Mouse (Mus musculus) lung, postnatal 0 days (tissue): ENCODE results near the gene Pim3.

Experiments
- CTCF ChIP-seq: IDR thresholded peaks from 2 replicates; pipeline ENCODE4 v1.5.1; 2016; ENCODE audit warnings: antibody characterized with exemption, mild to moderate bottlenecking
- EP300 ChIP-seq: IDR thresholded peaks from 2 replicates; pipeline ENCODE4 v1.6.1; 2016; ENCODE audit warnings: antibody characterized with exemption, mild to moderate bottlenecking, control low read depth

DNA sequence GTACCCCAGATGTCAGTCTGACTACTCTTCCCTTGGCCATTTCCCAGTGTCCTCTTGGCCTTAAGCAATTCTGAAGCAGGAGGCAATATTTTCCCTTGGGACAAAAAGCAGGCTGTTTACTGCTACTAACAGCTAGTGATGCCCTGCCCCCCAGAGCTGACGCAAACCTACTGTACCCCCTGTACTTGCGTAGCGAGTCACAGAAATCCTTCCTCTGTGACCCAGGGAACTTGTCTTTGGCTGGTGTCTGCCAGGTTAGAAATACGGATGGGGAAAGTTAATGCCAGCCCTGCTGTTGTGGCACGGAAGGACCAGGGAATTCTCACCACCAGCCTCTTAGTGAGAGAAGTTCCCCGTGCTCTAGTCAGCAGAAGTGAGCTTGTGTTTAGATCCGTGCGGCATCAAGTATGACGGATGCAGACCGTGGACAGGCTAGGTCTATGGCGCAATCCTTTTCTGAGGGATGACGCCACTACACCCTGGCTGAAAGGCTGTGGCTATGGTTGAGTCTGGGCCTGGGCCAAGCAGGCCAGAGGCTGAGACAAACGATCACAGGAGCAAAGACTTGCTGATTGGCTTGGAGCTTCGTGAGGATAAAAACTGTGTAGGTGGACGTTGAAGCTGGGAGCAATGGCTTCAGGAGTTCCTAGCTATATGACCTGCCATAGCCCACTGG, 40.4 kb downstream of the Pim3 start:
- no peak for TF ChIP-seq EP300
- TF ChIP-seq CTCF, result no peak
